Mouse (Mus musculus): ENCODE data around the gene Tnfsf11. TPM values are rescaled to one million over a fixed set of nuclear protein-coding genes. Genes with fewer than 3 reads are reported as not detected.

The Tnfsf11 gene
- polyA plus RNA-seq, 1 experiment from 2014 or later = 0.05 TPM

DNA sequence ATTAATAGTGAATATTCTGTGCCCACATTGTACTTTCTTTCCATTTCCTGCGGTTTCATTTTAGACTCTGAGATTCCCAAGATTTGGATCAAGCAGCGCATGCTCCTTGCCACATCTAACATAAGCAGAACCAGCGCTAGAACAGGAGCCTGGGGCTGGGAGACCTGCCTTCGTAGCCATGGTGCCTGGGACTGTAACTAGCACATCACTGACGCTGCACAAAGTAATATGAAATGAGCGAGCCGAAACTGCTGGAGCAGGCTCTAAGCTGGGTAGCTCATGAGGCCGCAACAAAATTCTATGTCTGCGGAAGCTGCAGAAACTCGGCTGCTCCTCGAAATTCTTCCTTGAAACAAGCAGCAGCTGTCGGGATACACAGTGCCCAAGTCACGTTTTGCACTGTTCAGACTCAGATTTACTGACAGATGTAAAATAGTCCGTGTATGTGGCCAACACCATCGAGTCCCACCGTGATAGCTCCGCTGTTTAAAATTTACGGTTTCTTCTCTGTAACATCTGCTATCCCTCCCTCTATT, 31.4 kb downstream of the Tnfsf11 start:
- Histone ChIP-seq H3K27me3 (replicated peaks; ENCODE audit: insufficient read depth, low read length) (no peaks in the 10 kb centered on the region), H3K9ac (replicated peaks; ENCODE audit: low read depth) (no peak overlapping the region), H3K4me2 (replicated peaks; ENCODE audit: low read depth, low read length) (no peak overlapping the region; the same call in 1 of the 2 replicates), H3K4me1 (ENCODE audit: insufficient read depth, low read depth, low read length) (no peaks in the 10 kb centered on the region), H3K27ac (ENCODE audit: low read length) (no peak overlapping the region), H3K4me3 (ENCODE audit: low read depth, low read length) (no peak overlapping the region), H3K36me3 (ENCODE audit: insufficient read depth, low read length) (no peaks in the 10 kb centered on the region), H3K9me3 (ENCODE audit: low read length) (no peaks in the 10 kb centered on the region)
- ATAC-seq = no peak
- WGBS = 65% methylated on average over 18 of the region's 18 CpGs
- TF ChIP-seq EP300 (IDR thresholded peaks at IDR 0.05) = no peak
- no peak for TF ChIP-seq CTCF (IDR thresholded peaks at IDR 0.05)
- DNase-seq (ENCODE audit: low spot score) = no peak

DNA sequence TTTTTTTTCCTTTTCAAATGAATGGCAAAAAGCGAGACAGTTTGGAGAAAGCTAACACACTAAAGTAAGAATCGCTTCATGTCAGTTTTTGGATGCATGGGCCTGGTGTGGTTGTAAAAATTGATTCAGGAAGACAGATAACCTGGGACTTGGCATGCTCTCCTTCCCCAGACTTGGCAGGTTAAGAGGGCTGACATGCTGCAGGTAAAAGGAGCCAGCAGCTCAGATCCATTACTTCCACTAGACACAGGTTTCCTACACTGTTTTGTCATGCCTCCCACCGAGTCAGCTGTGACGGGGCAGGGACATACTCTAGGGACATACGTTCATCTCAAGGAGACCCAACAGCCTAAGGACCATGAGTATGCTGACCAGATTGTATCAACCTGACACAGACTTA, 33.0 kb downstream of the Tnfsf11 start:
- Histone ChIP-seq H3K4me3 (ENCODE audit: low read depth, low read length) (no peak overlapping the region), H3K9me3 (ENCODE audit: low read length) (no peaks in the 10 kb centered on the region), H3K36me3 (ENCODE audit: insufficient read depth, low read length) (no peaks in the 10 kb centered on the region), H3K27ac (ENCODE audit: low read length) (no peak overlapping the region), H3K27me3 (replicated peaks; ENCODE audit: insufficient read depth, low read length) (no peaks in the 10 kb centered on the region), H3K9ac (replicated peaks; ENCODE audit: low read depth) (no peak overlapping the region), H3K4me2 (replicated peaks; ENCODE audit: low read depth, low read length) (no peak overlapping the region), H3K4me1 (ENCODE audit: insufficient read depth, low read depth, low read length) (no peaks in the 10 kb centered on the region)
- TF ChIP-seq EP300 (IDR thresholded peaks at IDR 0.05) (no peak), CTCF (IDR thresholded peaks at IDR 0.05) (no peak)
- 87% methylated on average over 5 of the region's 5 CpGs for WGBS
- ATAC-seq = no peak
- DNase-seq (ENCODE audit: low spot score) = no peak

- Histone ChIP-seq H3K36me3 (ENCODE audit: insufficient read depth, low read length) (no peaks in the 10 kb centered on the region), H3K4me2 (replicated peaks; ENCODE audit: low read depth, low read length) (no peak overlapping the region), H3K27ac (ENCODE audit: low read length) (no peak overlapping the region), H3K27me3 (replicated peaks; ENCODE audit: insufficient read depth, low read length) (no peaks in the 10 kb centered on the region), H3K4me1 (ENCODE audit: insufficient read depth, low read depth, low read length) (no peaks in the 10 kb centered on the region), H3K9me3 (ENCODE audit: low read length) (no peaks in the 10 kb centered on the region), H3K4me3 (ENCODE audit: low read depth, low read length) (no peak overlapping the region), H3K9ac (replicated peaks; ENCODE audit: low read depth) (no peak overlapping the region)
- WGBS = 88% methylated on average over 9 of the region's 9 CpGs
- no peak for DNase-seq (ENCODE audit: low spot score)
- ATAC-seq = no peak
- TF ChIP-seq EP300 (IDR thresholded peaks at IDR 0.05) (no peak), CTCF (IDR thresholded peaks at IDR 0.05) (no peak)
These were observed 33.7 kb downstream of the Tnfsf11 start for GRCm38 (mm10) chr14:78274146-78274545.

GRCm38 (mm10) chr14:78273571-78273970, 34.3 kb downstream of the Tnfsf11 start:
- H3K4me1 ChIP-seq (ENCODE audit: insufficient read depth, low read depth, low read length) = no peaks in the 10 kb centered on the region
- no peak overlapping the region for H3K4me2 ChIP-seq (replicated peaks; ENCODE audit: low read depth, low read length)
- ATAC-seq (no peak), DNase-seq (ENCODE audit: low spot score) (peak; percentile 19)
- H3K27ac ChIP-seq (ENCODE audit: low read length) = no peak overlapping the region
- no peaks in the 10 kb centered on the region for H3K27me3 ChIP-seq (replicated peaks; ENCODE audit: insufficient read depth, low read length)
- no peak overlapping the region for H3K4me3 ChIP-seq (ENCODE audit: low read depth, low read length)
- H3K9me3 ChIP-seq (ENCODE audit: low read length) = no peaks in the 10 kb centered on the region
- TF ChIP-seq CTCF (IDR thresholded peaks at IDR 0.05) (peak; percentile 82), EP300 (IDR thresholded peaks at IDR 0.05) (no peak)
- no peak overlapping the region for H3K9ac ChIP-seq (replicated peaks; ENCODE audit: low read depth)
- 72% methylated on average over 7 of the region's 7 CpGs for WGBS
- H3K36me3 ChIP-seq (ENCODE audit: insufficient read depth, low read length) = no peaks in the 10 kb centered on the region

- TF ChIP-seq CTCF (IDR thresholded peaks at IDR 0.05) = no peak
- no peak for TF ChIP-seq EP300 (IDR thresholded peaks at IDR 0.05)
- H3K27me3 ChIP-seq (replicated peaks; ENCODE audit: insufficient read depth, low read length) = no peaks in the 10 kb centered on the region
- H3K4me1 ChIP-seq (ENCODE audit: insufficient read depth, low read depth, low read length) = no peaks in the 10 kb centered on the region
- no peak for DNase-seq (ENCODE audit: low spot score)
- no peak overlapping the region for H3K27ac ChIP-seq (ENCODE audit: low read length)
- H3K36me3 ChIP-seq (ENCODE audit: insufficient read depth, low read length) = no peaks in the 10 kb centered on the region
- 83% methylated on average over 6 of the region's 6 CpGs for WGBS
- no peak overlapping the region for H3K4me2 ChIP-seq (replicated peaks; ENCODE audit: low read depth, low read length)
- H3K9ac ChIP-seq (replicated peaks; ENCODE audit: low read depth) = no peak overlapping the region
- H3K9me3 ChIP-seq (ENCODE audit: low read length) = no peaks in the 10 kb centered on the region
- H3K4me3 ChIP-seq (ENCODE audit: low read depth, low read length) = no peak overlapping the region
- no peak for ATAC-seq
These were observed 43.0 kb downstream of the Tnfsf11 start for GRCm38 (mm10) chr14:78264876-78265275.

DNA sequence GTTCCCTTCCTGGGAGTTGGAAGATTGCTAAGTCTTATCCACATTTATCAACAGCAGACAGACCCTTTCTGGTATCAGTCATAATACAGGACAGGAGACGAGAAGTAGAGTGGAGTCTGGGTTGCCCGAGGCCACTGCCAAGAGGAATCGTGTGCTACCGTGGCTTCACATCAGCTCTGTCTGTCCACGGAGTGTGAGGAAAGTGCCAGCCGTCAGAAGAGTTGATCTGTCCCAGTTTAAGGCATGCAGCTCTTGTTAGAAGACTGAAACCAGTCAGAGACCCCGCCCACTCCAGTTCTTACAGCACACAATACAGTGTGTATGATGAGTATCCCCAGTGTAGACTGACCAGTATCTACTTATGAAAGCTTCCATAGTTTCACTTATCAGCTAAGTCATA, 45.2 kb downstream of the Tnfsf11 start:
- no peaks in the 10 kb centered on the region for H3K4me1 ChIP-seq (ENCODE audit: insufficient read depth, low read depth, low read length)
- no peaks in the 10 kb centered on the region for H3K9me3 ChIP-seq (ENCODE audit: low read length)
- no peaks in the 10 kb centered on the region for H3K27me3 ChIP-seq (replicated peaks; ENCODE audit: insufficient read depth, low read length)
- no peak overlapping the region for H3K27ac ChIP-seq (ENCODE audit: low read length)
- H3K36me3 ChIP-seq (ENCODE audit: insufficient read depth, low read length) = no peaks in the 10 kb centered on the region
- H3K4me3 ChIP-seq (ENCODE audit: low read depth, low read length) = no peak overlapping the region
- TF ChIP-seq CTCF (IDR thresholded peaks at IDR 0.05) (no peak), EP300 (IDR thresholded peaks at IDR 0.05) (no peak)
- 71% methylated on average over 7 of the region's 7 CpGs for WGBS
- ATAC-seq (no peak), DNase-seq (ENCODE audit: low spot score) (no peak)
- no peak overlapping the region for H3K9ac ChIP-seq (replicated peaks; ENCODE audit: low read depth)
- H3K4me2 ChIP-seq (replicated peaks; ENCODE audit: low read depth, low read length) = no peak overlapping the region

DNA sequence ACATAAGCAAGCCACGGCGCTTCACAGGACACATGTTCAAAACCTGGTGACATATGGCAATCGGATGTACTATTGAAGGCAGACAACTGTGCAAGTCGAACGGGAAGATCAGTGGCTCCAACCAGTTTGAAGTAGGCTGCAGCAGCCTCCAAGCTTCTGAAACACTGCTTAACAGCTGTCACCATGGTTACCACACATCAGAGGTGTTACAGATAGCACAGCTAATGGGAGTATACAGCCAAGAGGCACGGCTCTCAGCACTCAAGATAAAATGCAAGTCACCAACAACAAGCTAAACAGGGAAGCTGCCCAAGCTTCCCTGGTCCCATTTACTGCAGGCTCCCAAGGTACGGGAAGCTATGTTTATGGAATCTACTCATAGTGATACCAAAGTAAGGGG, 46.6 kb downstream of the Tnfsf11 start:
- WGBS = 60% methylated on average over 7 of the region's 7 CpGs
- no peak overlapping the region for H3K4me2 ChIP-seq (replicated peaks; ENCODE audit: low read depth, low read length)
- TF ChIP-seq CTCF (IDR thresholded peaks at IDR 0.05) (no peak), EP300 (IDR thresholded peaks at IDR 0.05) (no peak)
- H3K36me3 ChIP-seq (ENCODE audit: insufficient read depth, low read length) = no peaks in the 10 kb centered on the region
- no peak overlapping the region for H3K9ac ChIP-seq (replicated peaks; ENCODE audit: low read depth)
- no peaks in the 10 kb centered on the region for H3K4me1 ChIP-seq (ENCODE audit: insufficient read depth, low read depth, low read length)
- H3K4me3 ChIP-seq (ENCODE audit: low read depth, low read length) = no peak overlapping the region
- no peaks in the 10 kb centered on the region for H3K9me3 ChIP-seq (ENCODE audit: low read length)
- H3K27me3 ChIP-seq (replicated peaks; ENCODE audit: insufficient read depth, low read length) = no peaks in the 10 kb centered on the region
- no peak for ATAC-seq
- no peak for DNase-seq (ENCODE audit: low spot score)
- no peak overlapping the region for H3K27ac ChIP-seq (ENCODE audit: low read length)

Measured in lung, postnatal 0 days (tissue).